Mouse (Mus musculus): ENCODE results near the gene Pde7b.
A peak's percentile ranks its signal among the peaks of the same experiment; 100 is the strongest.

The Pde7b gene

DNA sequence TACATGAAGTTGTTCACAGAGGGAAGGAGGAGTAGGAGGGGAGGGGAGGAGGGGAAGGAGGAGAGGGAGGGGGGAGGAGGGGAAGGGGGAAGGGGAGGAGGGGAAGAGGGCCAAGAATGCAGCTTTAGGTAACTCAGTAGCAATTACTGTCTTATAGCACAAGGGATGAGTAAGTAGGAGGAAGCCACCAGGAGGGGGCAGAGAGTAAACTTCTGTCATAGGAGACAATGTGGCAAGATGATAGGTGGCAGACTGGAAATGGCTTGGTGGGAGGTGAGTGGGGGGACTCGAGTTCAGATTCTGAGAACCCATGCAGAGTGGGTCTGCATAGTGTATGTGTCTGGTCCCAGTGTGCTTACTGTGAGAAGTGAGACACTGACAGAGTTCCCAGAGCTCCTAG is 234.1 kb downstream of the Pde7b start:
- no peak for DNase-seq

DNA sequence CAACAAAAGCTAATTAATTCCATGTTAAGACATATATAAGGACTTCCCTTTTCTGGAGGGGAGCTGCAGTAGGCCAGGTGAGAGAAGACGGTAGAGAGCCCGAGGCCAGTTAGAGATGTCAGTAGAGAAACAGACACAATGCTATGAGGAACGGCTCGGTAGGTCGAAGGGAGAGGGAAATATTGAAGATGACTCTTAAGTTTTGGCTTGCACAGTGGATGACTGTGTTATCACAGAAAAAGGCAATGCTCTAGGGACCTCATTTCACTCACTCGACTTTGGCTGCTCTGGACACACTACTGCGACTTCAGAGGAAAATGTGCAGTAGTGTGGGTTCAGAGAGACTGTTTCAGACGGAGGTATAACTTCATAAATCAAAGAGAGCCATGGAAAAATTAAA is 234.6 kb downstream of the Pde7b start:
- no peak for DNase-seq

DNA sequence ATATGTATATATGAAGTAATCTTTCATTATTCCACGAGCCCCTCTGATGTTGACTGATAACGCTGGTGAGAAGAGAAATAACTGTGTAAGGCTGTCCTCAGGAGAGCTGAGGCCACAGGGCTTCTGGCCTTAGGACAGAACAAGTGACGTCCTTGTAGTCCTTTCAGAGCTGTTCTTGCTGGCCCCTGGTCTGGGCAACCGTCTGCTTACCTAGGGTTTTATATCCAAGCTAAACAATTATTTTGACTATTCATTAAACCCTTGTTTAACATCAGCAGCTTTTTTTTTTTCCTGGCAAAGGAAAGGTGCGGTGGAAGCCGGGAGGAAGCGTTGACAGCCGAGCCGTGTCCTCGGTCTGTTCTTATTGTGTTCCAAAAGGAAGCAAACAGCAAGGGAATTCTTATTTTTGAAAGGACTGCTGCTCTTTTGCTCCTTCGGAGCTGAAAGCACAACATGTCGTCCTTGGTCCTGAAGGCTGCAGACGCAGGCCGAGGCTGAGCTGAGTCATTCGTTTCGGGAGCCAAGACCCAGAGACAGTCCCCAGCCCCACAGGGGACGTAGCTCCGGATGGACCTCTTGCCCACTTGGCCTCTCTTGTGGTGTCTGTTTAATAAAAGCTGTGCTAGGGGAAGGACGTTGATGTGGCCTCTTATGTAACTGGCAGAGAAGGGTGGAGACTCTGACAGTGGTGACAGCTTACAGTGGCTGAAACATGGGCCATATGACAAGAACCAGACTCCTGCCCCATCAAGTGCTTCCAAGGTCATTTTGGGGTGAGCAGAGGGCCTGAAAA is 238.2 kb downstream of the Pde7b start:
- peak; percentile 74 to 83 for DNase-seq

DNA sequence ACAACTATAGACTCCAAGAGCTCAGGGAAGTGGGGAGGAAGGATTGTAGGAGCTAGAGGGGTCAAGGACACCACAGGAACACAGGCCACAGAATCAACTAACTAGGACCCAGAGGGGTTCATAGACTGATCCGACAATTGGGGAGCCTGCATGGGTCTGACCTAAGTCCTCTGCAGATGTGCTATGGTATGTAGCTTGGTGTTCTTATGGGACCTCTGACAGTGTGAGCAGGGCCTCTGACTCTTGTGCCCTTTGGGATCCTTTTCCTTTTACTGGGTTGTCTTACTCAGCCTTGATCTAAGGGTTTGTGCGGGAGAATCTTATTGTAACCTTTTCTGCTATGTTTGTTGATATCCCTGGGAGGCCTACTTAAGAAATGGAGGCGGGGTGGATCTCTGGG is 239.1 kb downstream of the Pde7b start:
- no peak for DNase-seq

DNA sequence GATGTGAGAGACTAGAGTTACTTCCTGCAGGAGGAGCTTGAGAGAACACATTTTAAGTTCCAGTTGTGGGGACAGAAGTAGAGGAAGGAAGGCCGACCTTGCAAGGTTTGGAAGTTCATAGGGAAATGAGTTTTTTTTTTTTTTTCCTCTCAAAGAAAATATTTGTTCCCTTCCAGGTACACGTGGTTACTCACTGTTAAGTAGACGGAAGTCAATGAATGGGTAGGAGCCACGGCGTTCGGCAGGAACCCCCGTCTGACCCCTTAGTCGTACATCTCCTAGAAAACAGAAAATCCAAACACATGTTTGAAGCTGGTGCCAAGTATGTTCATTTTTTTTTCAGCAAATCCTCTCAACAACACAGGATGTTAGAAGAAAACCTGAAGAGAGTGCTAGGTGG is 245.4 kb downstream of the Pde7b start:
- no peak for DNase-seq

DNA sequence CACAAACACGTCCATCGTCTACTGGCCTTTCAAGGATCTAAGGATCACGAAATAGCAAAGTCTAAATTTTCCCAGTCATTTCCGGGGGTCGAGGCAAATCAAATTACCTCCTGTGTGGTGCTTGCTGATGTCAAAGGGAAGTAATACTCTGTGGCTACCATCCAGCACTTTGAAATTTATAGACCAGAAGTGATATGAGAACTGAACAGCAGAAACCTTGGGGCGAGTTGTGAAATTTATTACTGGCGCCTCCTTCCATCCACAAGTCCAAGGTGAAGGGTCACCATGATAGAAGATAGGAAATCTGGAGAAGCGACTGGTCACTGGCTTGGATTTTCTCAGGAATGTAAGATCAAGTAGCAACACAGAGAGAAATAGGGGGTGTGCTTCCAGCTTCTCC is 246.4 kb downstream of the Pde7b start:
- DNase-seq: no peak

DNA sequence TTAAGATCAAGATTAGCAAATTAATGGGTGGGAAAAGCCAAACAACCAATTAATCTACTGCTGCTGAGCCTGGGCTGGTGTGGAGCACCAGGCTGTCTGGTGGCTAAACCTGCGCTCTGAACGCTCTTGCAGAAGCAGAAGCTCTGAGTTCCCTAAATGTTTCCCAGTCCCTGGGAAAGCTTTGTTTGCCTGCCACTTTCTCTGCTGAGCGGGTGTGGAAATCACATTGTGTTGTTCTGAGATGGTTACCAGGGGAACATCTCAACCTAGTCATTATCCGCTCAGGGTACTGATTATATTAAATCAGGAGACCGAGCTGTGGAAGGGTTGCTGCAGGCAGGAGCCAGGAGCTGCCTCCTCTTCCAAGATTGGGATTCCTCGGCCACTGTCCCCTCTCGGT is 250.0 kb downstream of the Pde7b start:
- no peak for DNase-seq

DNA sequence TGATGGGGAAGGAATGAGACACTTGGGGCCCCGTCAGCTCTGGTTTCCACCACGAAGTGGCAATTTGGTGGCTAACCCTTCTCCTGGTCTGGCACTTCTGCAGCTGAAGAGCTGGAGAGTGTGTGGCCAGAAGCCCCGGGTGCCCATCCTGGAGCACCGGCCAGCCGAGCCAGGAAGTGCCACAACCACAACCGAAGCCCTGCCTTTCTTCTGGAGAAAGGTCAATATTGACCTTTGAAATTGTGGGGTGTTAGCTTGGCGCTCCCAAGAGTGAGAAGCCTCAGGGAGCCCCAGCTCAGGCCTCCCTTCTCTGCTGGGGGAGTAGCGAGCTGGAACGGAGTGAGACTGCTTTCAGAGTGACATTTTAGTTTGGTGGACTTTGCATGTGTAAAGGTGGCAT is 250.8 kb downstream of the Pde7b start:
- no peak for DNase-seq

DNA sequence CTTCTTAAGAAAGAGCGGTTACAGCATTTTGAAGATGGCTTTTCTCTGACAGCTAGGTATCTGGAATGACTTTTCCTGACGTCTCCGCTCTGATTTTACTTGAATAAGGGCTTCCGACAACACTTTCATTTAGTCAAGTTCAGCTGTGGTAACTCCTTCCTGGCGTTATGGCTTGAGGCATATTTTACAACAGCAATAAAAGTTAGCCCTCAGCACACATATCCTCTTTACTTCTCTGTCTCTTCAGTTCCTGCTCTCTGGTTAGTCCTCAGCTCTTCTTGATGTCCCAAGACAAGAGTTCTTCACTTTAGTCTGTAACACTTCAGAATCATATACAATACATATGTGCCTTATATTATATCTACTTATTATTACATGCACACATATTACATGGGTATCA is 251.4 kb downstream of the Pde7b start:
- no peak for DNase-seq

DNA sequence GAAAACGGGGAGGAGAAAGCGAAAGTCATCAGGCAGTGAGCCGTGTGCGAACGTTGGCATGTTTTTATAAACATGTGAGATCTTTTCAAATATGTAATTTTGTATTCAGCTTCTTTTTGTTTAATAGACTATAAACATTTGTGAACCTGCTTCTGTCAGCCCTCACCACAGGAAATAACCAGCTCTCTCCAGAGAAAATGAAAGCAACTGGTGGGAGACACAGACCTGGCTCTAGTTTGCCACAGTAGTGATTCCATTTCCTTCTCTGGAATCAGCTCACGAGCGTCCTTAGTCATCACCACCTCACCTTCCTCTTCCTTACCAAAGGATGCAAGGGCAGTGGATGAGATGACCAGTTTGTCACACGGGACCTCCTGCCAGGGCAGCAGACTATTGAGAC is 252.9 kb downstream of the Pde7b start:
- DNase-seq: no peak

DNA sequence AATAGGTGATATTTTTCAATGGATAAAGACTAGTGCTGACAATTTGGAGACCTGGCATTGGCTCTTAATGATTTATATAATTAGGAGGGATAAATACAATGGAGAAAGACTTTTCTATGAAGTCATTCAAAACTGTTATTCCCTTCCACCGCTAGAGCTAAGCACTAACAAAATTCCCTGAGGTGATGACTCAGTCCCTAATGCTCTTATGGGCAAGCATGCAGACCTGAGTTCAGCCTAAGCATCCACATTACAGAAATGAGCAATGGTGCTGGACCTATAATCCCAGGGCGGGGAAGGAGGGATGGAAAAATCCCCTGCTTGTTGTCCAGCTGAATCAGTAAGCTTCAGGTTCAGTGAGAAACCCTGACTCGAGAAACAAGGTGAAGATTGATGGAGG is 260.2 kb downstream of the Pde7b start:
- DNase-seq: no peak

DNA sequence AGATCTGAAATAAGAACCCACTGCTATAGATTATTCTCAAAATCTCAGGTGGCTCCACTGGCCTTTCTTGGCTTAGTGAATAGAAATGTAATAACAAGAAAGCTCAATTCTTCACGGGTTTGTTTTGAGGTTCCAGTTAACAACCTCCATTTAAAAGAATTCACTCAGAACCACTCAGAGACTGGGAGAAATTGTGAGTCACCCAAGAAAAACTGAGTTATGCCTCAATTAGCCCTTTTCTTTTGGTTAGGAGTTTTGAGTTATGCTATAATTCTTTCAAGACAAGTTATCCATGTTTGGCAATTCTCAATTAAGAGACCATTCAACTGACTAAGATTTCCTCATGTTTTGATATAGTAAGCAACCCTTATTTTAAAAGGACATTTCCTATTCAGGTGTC is 260.9 kb downstream of the Pde7b start:
- no peak for DNase-seq

DNA sequence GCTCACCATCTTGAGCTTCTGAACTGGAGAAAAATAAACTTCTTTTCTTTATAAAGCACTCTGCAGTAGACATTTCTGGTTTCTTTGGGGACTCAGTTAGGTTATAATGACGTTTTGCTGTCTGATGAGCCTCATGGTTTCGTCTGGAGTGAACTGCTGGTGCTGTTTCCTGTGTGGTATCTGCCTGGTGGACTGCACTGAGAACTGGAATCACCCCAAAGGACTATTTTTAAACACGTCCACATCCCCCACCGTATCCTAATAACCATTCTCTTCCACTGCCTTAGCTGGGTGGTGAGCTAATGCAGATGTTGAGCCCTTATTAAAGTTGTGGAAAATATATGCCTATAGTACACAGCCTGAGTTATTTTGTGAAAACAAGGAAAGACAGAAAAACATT is 262.3 kb downstream of the Pde7b start:
- DNase-seq: no peak

DNA sequence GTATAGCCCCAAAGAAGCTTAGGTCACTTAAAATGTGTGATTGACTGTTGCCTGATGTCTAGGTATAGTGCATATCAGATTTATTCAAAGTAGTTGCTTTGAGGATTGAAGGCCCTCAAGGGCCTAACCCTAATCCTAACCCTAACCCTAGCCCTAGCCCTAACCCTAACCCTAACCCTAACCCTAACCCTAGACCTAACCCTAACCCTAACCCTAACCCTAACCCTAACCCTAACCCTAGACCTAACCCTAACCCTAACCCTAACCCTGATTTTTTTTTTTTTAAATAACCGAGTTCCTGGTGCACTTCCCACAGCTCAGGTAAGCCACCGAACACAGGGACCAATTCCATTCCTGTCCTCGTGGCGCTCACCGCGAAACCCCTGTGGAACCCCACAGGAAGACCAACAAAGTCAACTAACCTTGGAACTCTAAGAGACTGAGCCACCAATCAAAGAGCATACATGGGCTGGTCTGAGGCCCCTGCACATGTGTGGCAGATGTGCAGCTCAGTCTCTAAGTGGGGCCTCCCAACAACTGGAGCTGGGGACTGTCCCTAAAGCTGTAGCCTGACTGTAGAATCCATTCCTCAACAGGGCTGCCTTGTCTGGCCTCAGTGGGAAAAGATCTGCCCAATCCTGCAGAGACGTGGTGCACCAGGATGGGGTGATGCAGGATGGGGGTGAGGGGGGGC is 265.1 kb downstream of the Pde7b start:
- DNase-seq: no peak

DNA sequence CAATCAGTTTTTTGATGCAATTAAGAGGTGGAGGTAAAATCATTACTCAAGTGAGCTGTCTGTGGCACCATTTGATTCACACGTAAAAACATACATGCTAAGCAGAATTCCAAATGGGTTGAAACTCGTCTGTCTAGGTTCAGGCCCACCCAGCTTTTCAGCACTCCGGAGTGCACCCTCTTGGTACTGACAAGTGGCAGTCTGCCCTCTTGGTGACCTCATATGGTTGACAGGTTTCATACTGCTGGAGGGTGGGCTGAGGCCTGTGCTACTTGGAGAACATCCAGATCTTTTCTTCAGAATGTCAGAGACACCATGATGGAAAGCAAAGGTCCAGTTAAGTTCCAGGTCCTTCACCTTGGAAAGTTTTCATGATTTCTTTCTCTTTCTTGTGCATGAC is 265.7 kb downstream of the Pde7b start:
- DNase-seq: no peak

DNA sequence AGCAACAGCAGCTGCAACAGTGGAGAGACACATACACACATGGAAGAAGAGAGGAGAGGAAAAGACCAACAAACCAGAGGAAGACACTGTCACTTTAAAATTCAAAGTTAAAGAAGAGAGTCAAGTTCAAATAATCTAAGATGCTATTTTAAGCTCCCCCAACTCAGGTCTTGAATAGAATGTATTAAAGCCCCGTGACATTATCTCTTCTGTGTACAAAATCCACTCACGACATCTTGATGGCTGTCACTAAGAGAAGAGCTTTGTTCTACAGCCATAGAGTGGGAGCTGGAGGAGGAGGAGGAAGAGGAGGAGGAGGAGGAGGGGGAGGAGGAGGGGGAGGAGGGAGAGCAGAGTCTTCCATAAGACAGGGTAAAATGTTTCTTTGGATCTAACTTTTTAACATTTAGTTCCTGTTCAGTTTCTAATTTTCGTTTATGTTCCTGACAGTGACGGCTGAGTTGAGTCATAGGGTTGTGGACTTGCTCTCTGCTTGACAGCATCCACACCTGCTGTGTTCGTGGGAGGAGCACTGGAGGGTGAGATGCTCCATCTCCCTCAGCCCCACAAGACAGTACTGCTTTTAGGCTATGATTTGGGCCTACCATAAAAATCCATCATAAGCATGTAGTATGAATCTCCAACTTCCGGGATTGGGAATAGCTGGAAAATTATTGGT is 270.4 kb downstream of the Pde7b start:
- no peak for DNase-seq

DNA sequence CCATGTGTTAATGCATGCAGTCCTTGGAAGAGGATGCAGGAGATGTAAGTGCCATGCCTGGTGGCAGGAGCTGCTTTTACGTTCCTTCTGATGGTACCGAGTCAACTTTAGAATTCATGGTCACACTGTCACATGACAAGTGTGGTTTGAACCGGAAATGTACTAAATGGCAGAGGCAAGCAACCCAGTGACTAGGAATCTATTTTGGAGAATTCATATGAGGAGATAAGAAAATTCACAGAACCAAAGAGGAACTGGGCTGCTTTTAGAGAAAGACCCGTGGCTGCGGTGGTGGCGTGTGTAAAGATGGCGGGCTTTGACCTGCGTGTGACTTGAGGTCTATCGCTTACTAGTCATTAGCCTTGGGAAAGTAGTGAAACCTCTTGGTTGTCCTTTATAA is 287.4 kb downstream of the Pde7b start:
- no peak for DNase-seq

DNA sequence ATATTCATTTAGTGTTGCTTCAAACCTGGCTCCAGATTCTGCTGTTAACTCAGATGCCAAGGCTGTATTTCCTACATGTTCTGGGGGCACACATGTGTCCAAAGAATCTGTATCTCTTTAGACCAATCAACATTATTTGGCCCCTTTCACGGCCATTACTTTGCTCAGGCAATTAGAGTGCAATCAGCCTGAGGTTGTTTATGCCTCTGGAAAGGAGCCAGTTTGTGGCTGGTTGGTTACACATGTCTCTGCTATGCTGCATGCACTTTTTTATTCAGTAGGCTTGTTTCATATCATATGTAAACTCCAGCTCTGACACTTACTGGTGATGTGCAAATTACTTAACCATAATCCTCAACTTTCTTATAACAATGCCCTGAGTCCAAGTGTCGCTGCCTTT is 287.9 kb downstream of the Pde7b start:
- no peak for DNase-seq

DNA sequence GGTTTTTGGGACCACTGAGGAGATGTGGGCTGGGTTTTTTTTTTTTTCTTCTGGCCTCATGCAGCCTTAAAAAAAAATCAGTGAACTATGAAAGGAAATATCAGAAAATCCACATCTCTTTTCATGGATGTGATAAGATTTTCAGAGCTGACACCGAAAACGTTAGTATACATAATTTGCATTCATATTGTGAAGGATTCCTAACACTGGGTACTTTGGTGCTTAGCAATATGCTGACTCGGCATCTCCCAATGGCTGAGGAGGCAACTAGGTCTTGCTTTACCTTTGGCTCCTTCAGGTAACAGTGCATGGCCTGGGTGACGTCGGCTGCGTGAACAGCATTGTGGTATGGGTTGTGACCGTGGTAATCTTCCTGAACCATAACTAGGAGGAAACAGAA is 289.0 kb downstream of the Pde7b start:
- no peak for DNase-seq

DNA sequence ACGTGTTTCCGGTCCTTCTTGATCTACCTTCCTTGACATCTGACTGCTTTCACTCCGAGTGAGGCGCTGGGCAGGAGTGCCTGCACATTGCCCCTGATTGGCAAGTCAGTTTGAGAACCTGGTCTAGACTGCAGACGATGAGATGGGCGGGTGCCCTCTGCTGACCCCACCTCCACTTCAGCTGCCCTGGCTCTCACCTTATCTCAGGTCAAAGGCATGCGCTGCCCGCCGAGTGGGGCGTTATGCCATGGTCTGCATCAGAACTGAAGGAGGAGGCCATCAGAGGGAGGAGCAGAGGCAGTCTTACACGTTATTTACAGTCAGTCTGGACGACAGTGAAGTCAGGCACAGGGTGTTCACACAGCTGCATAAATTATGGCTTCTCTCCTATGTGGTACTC is 293.5 kb downstream of the Pde7b start:
- peak; percentile 28 to 61 for DNase-seq

DNA sequence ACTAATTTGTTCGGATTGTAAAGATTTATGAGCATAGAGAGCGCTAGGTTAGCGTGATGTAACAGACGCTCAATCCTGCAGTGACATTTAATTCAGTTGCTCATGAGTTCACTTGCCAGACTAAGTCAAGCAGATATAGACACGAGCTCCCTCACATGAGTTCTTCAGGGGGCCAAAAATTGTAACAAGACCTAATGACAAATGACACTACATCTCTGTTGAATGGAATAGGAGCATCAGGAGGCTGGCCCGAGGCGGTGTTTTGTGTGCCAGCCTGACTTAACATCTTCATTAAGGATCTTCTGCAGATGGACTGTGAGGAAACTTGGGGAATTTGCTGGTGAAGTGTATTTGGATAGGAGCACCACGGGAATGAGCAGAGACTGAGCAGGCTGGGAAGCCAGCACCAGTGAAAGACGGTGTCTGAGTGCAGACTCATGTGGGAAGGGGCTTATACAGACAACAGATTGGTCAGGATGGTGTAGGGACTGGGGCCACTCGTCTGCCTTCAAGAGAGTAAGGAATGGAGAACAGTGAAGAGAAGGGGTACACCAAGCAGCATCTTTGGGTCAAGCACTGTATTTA is 303.5 kb downstream of the Pde7b start:
- DNase-seq: no peak

DNA sequence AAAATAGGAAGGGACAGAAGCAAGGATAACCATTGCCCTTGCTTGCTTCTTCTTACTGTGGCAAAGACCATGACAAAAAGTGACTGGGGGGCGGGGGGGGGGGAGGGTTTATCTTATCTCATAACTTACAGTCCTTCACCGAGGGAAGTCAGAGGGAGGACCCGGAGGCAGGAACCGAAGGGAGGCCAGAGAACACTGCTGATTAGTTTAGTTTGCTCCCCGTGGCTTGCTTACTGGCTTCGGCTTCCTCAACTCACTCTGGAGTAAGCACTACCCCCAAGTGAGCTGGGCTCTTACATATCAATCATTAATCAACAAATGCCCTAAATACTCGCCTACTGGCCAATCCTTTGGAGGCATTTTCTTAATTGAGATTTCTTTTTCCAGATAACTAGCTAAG is 304.6 kb downstream of the Pde7b start:
- no peak for DNase-seq

DNA sequence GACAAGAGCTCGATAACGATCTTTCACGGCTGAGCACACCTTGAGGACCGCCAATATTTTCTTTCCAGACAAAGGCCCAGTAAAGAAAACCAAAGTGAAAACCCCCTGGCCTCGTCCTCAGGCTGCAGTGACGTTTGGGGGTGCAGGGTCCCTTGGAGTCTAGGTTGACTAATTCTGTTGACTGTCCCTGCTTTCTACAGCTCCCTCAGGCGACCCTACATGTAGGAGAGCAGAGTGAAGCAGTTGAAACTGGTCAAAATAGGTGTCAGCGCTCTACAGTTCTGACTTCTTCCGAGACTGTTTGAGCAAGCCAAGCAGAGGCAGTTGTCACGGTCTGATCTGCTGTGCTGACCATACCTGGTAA is 306.0 kb downstream of the Pde7b start:
- DNase-seq: no peak

All from lung, adult 18-20 months (tissue).